Mouse (Mus musculus): Measurements from ENCODE around the gene Pycard. TPM values are rescaled to one million over a fixed set of nuclear protein-coding genes. Genes with fewer than 3 reads are reported as not detected.
"Not testable (repeated sequence)": the region's sequence is repeated elsewhere in the genome, so short reads cannot be mapped to it uniquely, and the experiment has no call there.

Pycard gene
- total and polyA plus RNA-seq, 3 experiments: 5.1 to 52.5 (median 8.1) TPM

- peaks cover 53% of the 10 kb centered on the region for H3K27me3 ChIP-seq (replicated peaks)
These were observed 51.6 kb downstream of the Pycard start for GRCm38 (mm10) chr7:127942097-127942496.

More at GRCm38 (mm10) chr7:127942097-127942496, 51.6 kb downstream of the Pycard start:
- H3K9me3 ChIP-seq (replicated peaks; ENCODE audit: low read length); H3K79me2 ChIP-seq (replicated peaks; ENCODE audit: control insufficient read depth, extremely low read depth, insufficient read depth, poor library complexity, severe bottlenecking); dilution Hi-C loops (cut with MboI; ENCODE audit: extremely low pct_ligation_motif_present, extremely low pct_unique_long_range_greater_than_20kb, low sequenced_read_pairs); H3K27ac ChIP-seq (ENCODE audit: insufficient read depth, low read depth); H3K9ac ChIP-seq (ENCODE audit: insufficient read depth, low read depth); H3K36me3 ChIP-seq (replicated peaks in 1 of 2; ENCODE audit: control insufficient read depth in 1 of 2, insufficient read depth in 1 of 2, low read length in 1 of 2); H3K4me1 ChIP-seq (ENCODE audit: control insufficient read depth in 1 of 2, insufficient read depth in 2 of 2); DNase-seq (ENCODE audit: extremely low read depth); H3K4me2 ChIP-seq (ENCODE audit: insufficient read depth, low read depth, poor library complexity, severe bottlenecking); in situ Hi-C loops (cut with MboI; ENCODE audit: low pct_ligation_motif_present, low pct_unique_long_range_greater_than_20kb, low sequenced_read_pairs); H3K4me3 ChIP-seq (replicated peaks in 1 of 3; ENCODE audit: low read depth in 2 of 3, low read length in 2 of 3, poor library complexity in 1 of 3): not testable (repeated sequence)
- peak; percentile 67 for TF ChIP-seq MYC (IDR thresholded peaks at IDR 0.05; ENCODE audit: low read depth, low read length)
- TF ChIP-seq CTCF (conservative IDR thresholded peaks at IDR 0.05 in 1 of 2, IDR thresholded peaks at IDR 0.05 in 1 of 2; ENCODE audit: low read depth in 2 of 2, low read length in 2 of 2): peak in 1 of 2 experiments; percentile 44; a peak in 2 of 4 replicates
- TF ChIP-seq RAD21 (IDR thresholded peaks at IDR 0.05; ENCODE audit: low read depth, low read length): peak; percentile 13
- TF ChIP-seq ZNF384 (IDR thresholded peaks at IDR 0.05; ENCODE audit: low read depth, low read length): peak; percentile 81

Other genes with a start within 250 kb of the Pycard start
Only the 20 nearest of the 25 such genes appear.
- 0.98 and 2.2 TPM in 2 replicates for gene Gm49388, start 208.3 kb downstream of the Pycard start, total RNA-seq (2012; rRNA removed)
- not detected in 2 replicates for gene Gm49388, start 208.3 kb downstream of the Pycard start, total RNA-seq (2014; rRNA removed)
- 4.3 and 4.7 TPM in 2 replicates for gene Gm49388, start 208.3 kb downstream of the Pycard start, polyA plus RNA-seq (2012; ENCODE audit: insufficient read length, low read depth)
- 2.9 and 4.2 TPM in 2 replicates for gene Hsd3b7, start 193.3 kb downstream of the Pycard start, total RNA-seq (2012; rRNA removed)
- gene Hsd3b7, start 193.3 kb downstream of the Pycard start, total RNA-seq (2014; rRNA removed): 5.9 and 6.8 TPM in 2 replicates
- gene Hsd3b7, start 193.3 kb downstream of the Pycard start, polyA plus RNA-seq (2012; ENCODE audit: insufficient read length, low read depth): 0.99 and 2.1 TPM in 2 replicates
- 23.0 and 25.4 TPM in 2 replicates for gene Stx4a, start 169.6 kb downstream of the Pycard start, total RNA-seq (2012; rRNA removed)
- 15.9 and 16.5 TPM in 2 replicates for gene Stx4a, start 169.6 kb downstream of the Pycard start, total RNA-seq (2014; rRNA removed)
- gene Stx4a, start 169.6 kb downstream of the Pycard start, polyA plus RNA-seq (2012; ENCODE audit: insufficient read length, low read depth): 50.5 and 59.0 TPM in 2 replicates
- gene Stx1b, start 169.3 kb downstream of the Pycard start, total RNA-seq (2012; rRNA removed): 0.08 TPM in 1 of 2 replicates, not detected in the other
- not detected in 2 replicates for gene Stx1b, start 169.3 kb downstream of the Pycard start, total RNA-seq (2014; rRNA removed)
- 0.25 and 0.31 TPM in 2 replicates for gene Stx1b, start 169.3 kb downstream of the Pycard start, polyA plus RNA-seq (2012; ENCODE audit: insufficient read length, low read depth)
- gene Zfp646, start 117.6 kb downstream of the Pycard start, total RNA-seq (2012; rRNA removed): 23.8 and 25.3 TPM in 2 replicates
- gene Zfp646, start 117.6 kb downstream of the Pycard start, total RNA-seq (2014; rRNA removed): 9.3 and 10.6 TPM in 2 replicates
- 16.6 and 18.8 TPM in 2 replicates for gene Zfp646, start 117.6 kb downstream of the Pycard start, polyA plus RNA-seq (2012; ENCODE audit: insufficient read length, low read depth)
- gene Zfp668, start 117.0 kb downstream of the Pycard start, total RNA-seq (2012; rRNA removed): 5.6 and 5.9 TPM in 2 replicates
- 2.4 and 2.6 TPM in 2 replicates for gene Zfp668, start 117.0 kb downstream of the Pycard start, total RNA-seq (2014; rRNA removed)
- 7.0 and 8.6 TPM in 2 replicates for gene Zfp668, start 117.0 kb downstream of the Pycard start, polyA plus RNA-seq (2012; ENCODE audit: insufficient read length, low read depth)
- 0.04 TPM in 1 of 2 replicates, not detected in the other for gene Prss53, start 102.9 kb downstream of the Pycard start, total RNA-seq (2012; rRNA removed)
- not detected in 2 replicates for gene Prss53, start 102.9 kb downstream of the Pycard start, total RNA-seq (2014; rRNA removed)
- 0.30 and 0.35 TPM in 2 replicates for gene Prss53, start 102.9 kb downstream of the Pycard start, polyA plus RNA-seq (2012; ENCODE audit: insufficient read length, low read depth)
- gene Gm21974, start 98.4 kb downstream of the Pycard start, total RNA-seq (2012; rRNA removed): not detected in 2 replicates
- gene Gm21974, start 98.4 kb downstream of the Pycard start, total RNA-seq (2014; rRNA removed): not detected in 2 replicates
- gene Gm21974, start 98.4 kb downstream of the Pycard start, polyA plus RNA-seq (2012; ENCODE audit: insufficient read length, low read depth): not detected in 2 replicates
- 0.25 TPM in 1 of 2 replicates, not detected in the other for gene Vkorc1, start 98.2 kb downstream of the Pycard start, total RNA-seq (2012; rRNA removed)
- not detected in 2 replicates for gene Vkorc1, start 98.2 kb downstream of the Pycard start, total RNA-seq (2014; rRNA removed)
- gene Vkorc1, start 98.2 kb downstream of the Pycard start, polyA plus RNA-seq (2012; ENCODE audit: insufficient read length, low read depth): 0.56 TPM in 1 of 2 replicates, not detected in the other
- gene Bckdk, start 89.8 kb downstream of the Pycard start, total RNA-seq (2012; rRNA removed): 37.1 and 38.4 TPM in 2 replicates
- 54.9 and 61.8 TPM in 2 replicates for gene Bckdk, start 89.8 kb downstream of the Pycard start, total RNA-seq (2014; rRNA removed)
- 60.0 and 62.7 TPM in 2 replicates for gene Bckdk, start 89.8 kb downstream of the Pycard start, polyA plus RNA-seq (2012; ENCODE audit: insufficient read length, low read depth)
- gene Kat8, start 81.4 kb downstream of the Pycard start, total RNA-seq (2012; rRNA removed): 24.3 and 30.3 TPM in 2 replicates
- gene Kat8, start 81.4 kb downstream of the Pycard start, total RNA-seq (2014; rRNA removed): 22.9 and 24.0 TPM in 2 replicates
- gene Kat8, start 81.4 kb downstream of the Pycard start, polyA plus RNA-seq (2012; ENCODE audit: insufficient read length, low read depth): 17.5 and 18.0 TPM in 2 replicates
- 0.08 TPM in 1 of 2 replicates, not detected in the other for gene Prss8, start 63.8 kb downstream of the Pycard start, total RNA-seq (2012; rRNA removed)
- not detected in 2 replicates for gene Prss8, start 63.8 kb downstream of the Pycard start, total RNA-seq (2014; rRNA removed)
- gene Prss8, start 63.8 kb downstream of the Pycard start, polyA plus RNA-seq (2012; ENCODE audit: insufficient read length, low read depth): not detected in 2 replicates
- 5.2 and 7.7 TPM in 2 replicates for gene Prss36, start 47.1 kb downstream of the Pycard start, total RNA-seq (2012; rRNA removed)
- gene Prss36, start 47.1 kb downstream of the Pycard start, total RNA-seq (2014; rRNA removed): 6.6 and 8.3 TPM in 2 replicates
- 6.1 and 7.8 TPM in 2 replicates for gene Prss36, start 47.1 kb downstream of the Pycard start, polyA plus RNA-seq (2012; ENCODE audit: insufficient read length, low read depth)
- 57.7 and 61.8 TPM in 2 replicates for gene Fus, start 26.4 kb downstream of the Pycard start, total RNA-seq (2012; rRNA removed)
- 28.0 and 39.2 TPM in 2 replicates for gene Fus, start 26.4 kb downstream of the Pycard start, total RNA-seq (2014; rRNA removed)
- 832 and 848 TPM in 2 replicates for gene Fus, start 26.4 kb downstream of the Pycard start, polyA plus RNA-seq (2012; ENCODE audit: insufficient read length, low read depth)
- 0.13 TPM in 1 of 2 replicates, not detected in the other for gene Trim72, start 10.1 kb upstream of the Pycard start, total RNA-seq (2012; rRNA removed)
- not detected in 2 replicates for gene Trim72, start 10.1 kb upstream of the Pycard start, total RNA-seq (2014; rRNA removed)
- gene Trim72, start 10.1 kb upstream of the Pycard start, polyA plus RNA-seq (2012; ENCODE audit: insufficient read length, low read depth): not detected in 2 replicates
- 0.13 TPM in 2 replicates for gene Itgam, start 68.8 kb upstream of the Pycard start, total RNA-seq (2012; rRNA removed)
- 0.48 and 0.50 TPM in 2 replicates for gene Itgam, start 68.8 kb upstream of the Pycard start, total RNA-seq (2014; rRNA removed)
- 1.1 TPM in 2 replicates for gene Itgam, start 68.8 kb upstream of the Pycard start, polyA plus RNA-seq (2012; ENCODE audit: insufficient read length, low read depth)
- not detected in 2 replicates for gene Gm49368, start 68.8 kb upstream of the Pycard start, total RNA-seq (2012; rRNA removed)
- gene Gm49368, start 68.8 kb upstream of the Pycard start, total RNA-seq (2014; rRNA removed): not detected in 2 replicates
- not detected in 2 replicates for gene Gm49368, start 68.8 kb upstream of the Pycard start, polyA plus RNA-seq (2012; ENCODE audit: insufficient read length, low read depth)
- 0.17 and 0.21 TPM in 2 replicates for gene Itgax, start 135.7 kb upstream of the Pycard start, total RNA-seq (2012; rRNA removed)
- 0.26 and 0.51 TPM in 2 replicates for gene Itgax, start 135.7 kb upstream of the Pycard start, total RNA-seq (2014; rRNA removed)
- 0.93 and 0.99 TPM in 2 replicates for gene Itgax, start 135.7 kb upstream of the Pycard start, polyA plus RNA-seq (2012; ENCODE audit: insufficient read length, low read depth)
- gene Itgad, start 160.5 kb upstream of the Pycard start, total RNA-seq (2012; rRNA removed): not detected in 2 replicates
- gene Itgad, start 160.5 kb upstream of the Pycard start, total RNA-seq (2014; rRNA removed): not detected in 2 replicates
- gene Itgad, start 160.5 kb upstream of the Pycard start, polyA plus RNA-seq (2012; ENCODE audit: insufficient read length, low read depth): not detected in 2 replicates
- 1.0 and 4.1 TPM in 2 replicates for gene Cox6a2, start 212.5 kb upstream of the Pycard start, total RNA-seq (2012; rRNA removed)
- gene Cox6a2, start 212.5 kb upstream of the Pycard start, total RNA-seq (2014; rRNA removed): 0.43 and 1.1 TPM in 2 replicates
- 0.70 and 0.98 TPM in 2 replicates for gene Cox6a2, start 212.5 kb upstream of the Pycard start, polyA plus RNA-seq (2012; ENCODE audit: insufficient read length, low read depth)

All from CH12.LX (cell line).